Mouse (Mus musculus): ENCODE data around the gene Pabpn1. TPM values are rescaled to one million over a fixed set of nuclear protein-coding genes. Genes with fewer than 3 reads are reported as not detected.

The Pabpn1 gene
- polyA plus RNA-seq, 1 experiment: 114 TPM

GRCm38 (mm10) chr14:54936831-54937160, 44.5 kb downstream of the Pabpn1 start:
- Histone ChIP-seq H3K27ac (ENCODE audit: insufficient read depth, low read depth, low read length) (no peak overlapping the region), H3K36me3 (ENCODE audit: control insufficient read depth, insufficient read depth, low read length) (no peaks in the 10 kb centered on the region), H3K4me1 (ENCODE audit: control insufficient read depth, insufficient read depth, low read length) (peaks cover 13% of the 10 kb centered on the region), H3K27me3 (replicated peaks; ENCODE audit: control insufficient read depth, insufficient read depth, low read length) (no peaks in the 10 kb centered on the region), H3K4me3 (ENCODE audit: insufficient read depth, low read depth, low read length) (no peak overlapping the region)
- DNase-seq: no peak
- 49% methylated on average over 6 of the region's 6 CpGs for WGBS
- TF ChIP-seq CTCF (conservative IDR thresholded peaks at IDR 0.05; ENCODE audit: insufficient read depth, insufficient read length, low read depth, low read length) (no peak), POLR2A (IDR thresholded peaks at IDR 0.05; ENCODE audit: low read depth, low read length) (no peak)

DNA sequence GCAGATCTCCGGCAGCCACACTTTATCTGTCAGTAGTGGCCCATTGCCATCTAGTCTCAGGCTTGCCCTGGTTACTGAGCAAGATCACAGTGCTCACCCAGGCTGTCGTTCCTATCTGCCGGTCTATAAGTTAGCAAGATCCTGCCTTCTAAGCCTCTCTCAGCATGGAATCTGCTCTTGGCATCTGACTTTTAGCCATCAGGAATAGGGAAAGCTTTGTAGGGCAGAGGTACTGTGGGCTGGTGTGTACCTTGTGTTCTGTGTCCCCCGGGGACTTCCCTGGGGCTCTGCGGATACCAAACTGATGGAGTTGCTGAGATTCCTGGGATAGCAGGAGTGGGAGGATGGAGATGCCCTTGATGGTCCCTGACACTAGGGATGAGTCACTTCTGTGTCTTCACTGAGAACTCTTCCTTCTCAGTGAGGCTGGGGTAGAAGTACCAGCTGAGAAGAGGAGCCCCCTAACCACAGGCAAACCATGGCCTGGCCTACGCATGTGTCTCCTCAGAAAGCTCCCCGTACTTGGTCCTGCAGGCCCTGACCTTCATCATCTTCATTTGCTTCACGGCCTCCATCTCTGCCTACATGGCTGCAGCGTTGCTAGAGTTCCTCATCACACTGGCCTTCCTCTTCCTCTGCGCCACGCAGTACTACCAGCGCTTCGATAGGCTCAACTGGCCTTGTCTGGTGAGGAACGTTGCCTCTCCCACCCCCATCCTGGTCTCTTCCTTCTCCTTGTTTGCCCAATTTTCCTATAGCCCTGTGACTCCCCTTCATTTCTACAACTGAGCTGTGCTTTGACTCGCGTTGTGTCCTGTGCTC, 45.3 kb downstream of the Pabpn1 start:
- no peaks in the 10 kb centered on the region for H3K36me3 ChIP-seq (ENCODE audit: control insufficient read depth, insufficient read depth, low read length)
- DNase-seq: no peak
- H3K4me1 ChIP-seq (ENCODE audit: control insufficient read depth, insufficient read depth, low read length): peaks cover 13% of the 10 kb centered on the region
- H3K27ac ChIP-seq (ENCODE audit: insufficient read depth, low read depth, low read length): no peak overlapping the region
- TF ChIP-seq CTCF (conservative IDR thresholded peaks at IDR 0.05; ENCODE audit: insufficient read depth, insufficient read length, low read depth, low read length) (no peak), POLR2A (IDR thresholded peaks at IDR 0.05; ENCODE audit: low read depth, low read length) (no peak)
- 87% methylated on average over 16 of the region's 16 CpGs for WGBS
- no peak overlapping the region for H3K4me3 ChIP-seq (ENCODE audit: insufficient read depth, low read depth, low read length)
- H3K27me3 ChIP-seq (replicated peaks; ENCODE audit: control insufficient read depth, insufficient read depth, low read length): no peaks in the 10 kb centered on the region

DNA sequence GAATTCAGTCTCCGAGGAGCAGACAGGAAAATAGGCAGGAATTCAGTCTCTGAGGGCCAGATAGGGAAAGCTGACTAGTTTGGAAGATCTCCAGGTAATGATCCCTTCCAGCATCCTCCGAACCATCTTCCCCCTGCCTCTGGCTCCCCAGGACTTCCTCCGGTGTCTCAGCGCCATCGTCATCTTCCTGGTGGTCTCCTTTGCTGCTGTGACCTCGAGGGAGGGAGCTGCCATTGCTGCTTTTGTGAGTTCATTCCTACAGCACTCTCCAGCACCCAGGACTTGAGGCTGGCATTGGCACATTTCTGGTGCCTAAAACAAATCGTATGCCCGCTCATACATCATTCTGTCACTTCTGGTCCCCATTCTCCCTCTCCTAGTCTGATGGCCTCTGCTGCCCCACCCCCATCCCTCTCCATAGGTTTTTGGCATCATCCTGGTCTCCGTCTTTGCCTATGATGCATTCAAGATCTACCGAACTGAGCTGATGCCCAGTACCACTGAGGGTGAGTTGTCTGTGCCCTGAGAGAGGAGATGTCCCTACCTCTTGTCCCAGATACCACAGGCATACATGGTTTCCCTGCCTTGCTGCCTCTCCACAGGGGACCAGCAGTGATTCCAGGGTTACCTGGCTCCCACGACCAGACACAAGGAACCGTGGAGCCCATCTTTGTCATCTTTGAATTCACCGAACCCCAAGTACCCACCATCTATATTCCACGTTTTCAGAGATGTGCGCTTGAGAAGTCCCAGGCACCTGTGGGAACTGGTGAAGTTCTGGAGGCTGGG, 46.3 kb downstream of the Pabpn1 start:
- DNase-seq: no peak
- 79% methylated on average over 15 of the region's 15 CpGs for WGBS
- Histone ChIP-seq H3K27me3 (replicated peaks; ENCODE audit: control insufficient read depth, insufficient read depth, low read length) (no peaks in the 10 kb centered on the region), H3K27ac (ENCODE audit: insufficient read depth, low read depth, low read length) (no peak overlapping the region), H3K4me1 (ENCODE audit: control insufficient read depth, insufficient read depth, low read length) (peaks cover 13% of the 10 kb centered on the region), H3K36me3 (ENCODE audit: control insufficient read depth, insufficient read depth, low read length) (no peaks in the 10 kb centered on the region), H3K4me3 (ENCODE audit: insufficient read depth, low read depth, low read length) (no peak overlapping the region)
- no peak for TF ChIP-seq POLR2A (IDR thresholded peaks at IDR 0.05; ENCODE audit: low read depth, low read length)
- TF ChIP-seq CTCF (conservative IDR thresholded peaks at IDR 0.05; ENCODE audit: insufficient read depth, insufficient read length, low read depth, low read length): no peak

GRCm38 (mm10) chr14:54939434-54940175, 47.3 kb downstream of the Pabpn1 start:
- peak; percentile 89 for DNase-seq
- peak; percentile 93 for TF ChIP-seq CTCF (conservative IDR thresholded peaks at IDR 0.05; ENCODE audit: insufficient read depth, insufficient read length, low read depth, low read length)
- TF ChIP-seq POLR2A (IDR thresholded peaks at IDR 0.05; ENCODE audit: low read depth, low read length): no peak
- Histone ChIP-seq H3K36me3 (ENCODE audit: control insufficient read depth, insufficient read depth, low read length) (no peaks in the 10 kb centered on the region), H3K27ac (ENCODE audit: insufficient read depth, low read depth, low read length) (peak overlapping the region; percentile 37; the same call in 1 of the 2 replicates), H3K4me3 (ENCODE audit: insufficient read depth, low read depth, low read length) (no peak overlapping the region), H3K27me3 (replicated peaks; ENCODE audit: control insufficient read depth, insufficient read depth, low read length) (no peaks in the 10 kb centered on the region), H3K4me1 (ENCODE audit: control insufficient read depth, insufficient read depth, low read length) (peaks cover 13% of the 10 kb centered on the region)
- WGBS: 34% methylated on average over 12 of the region's 12 CpGs

DNA sequence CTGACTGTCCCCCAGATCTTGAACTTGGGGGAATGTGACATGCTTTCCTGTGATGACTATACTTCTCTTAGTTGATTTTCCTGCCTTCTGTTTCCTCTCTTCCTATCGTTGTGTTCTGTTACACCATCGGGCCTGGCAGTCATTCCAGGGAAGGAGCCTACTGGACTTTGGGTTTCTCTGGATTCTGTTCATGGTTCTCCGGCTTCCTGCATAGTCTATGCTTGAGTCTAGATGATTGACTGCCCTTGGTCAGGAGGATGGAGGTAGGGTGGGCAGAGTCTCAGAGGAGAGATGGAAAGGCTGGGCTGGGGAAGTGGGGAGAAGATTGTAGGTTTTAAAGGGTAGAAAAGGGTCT, 47.9 kb downstream of the Pabpn1 start:
- no peaks in the 10 kb centered on the region for H3K36me3 ChIP-seq (ENCODE audit: control insufficient read depth, insufficient read depth, low read length)
- WGBS: 39% methylated on average over 3 of the region's 3 CpGs
- no peak overlapping the region for H3K4me3 ChIP-seq (ENCODE audit: insufficient read depth, low read depth, low read length)
- H3K4me1 ChIP-seq (ENCODE audit: control insufficient read depth, insufficient read depth, low read length): peaks cover 13% of the 10 kb centered on the region
- no peak overlapping the region for H3K27ac ChIP-seq (ENCODE audit: insufficient read depth, low read depth, low read length)
- TF ChIP-seq CTCF (conservative IDR thresholded peaks at IDR 0.05; ENCODE audit: insufficient read depth, insufficient read length, low read depth, low read length) (no peak), POLR2A (IDR thresholded peaks at IDR 0.05; ENCODE audit: low read depth, low read length) (no peak)
- no peaks in the 10 kb centered on the region for H3K27me3 ChIP-seq (replicated peaks; ENCODE audit: control insufficient read depth, insufficient read depth, low read length)
- peak; percentile 65 for DNase-seq

- Histone ChIP-seq H3K4me1 (ENCODE audit: control insufficient read depth, insufficient read depth, low read length) (peaks cover 13% of the 10 kb centered on the region), H3K27ac (ENCODE audit: insufficient read depth, low read depth, low read length) (no peak overlapping the region), H3K4me3 (ENCODE audit: insufficient read depth, low read depth, low read length) (no peak overlapping the region), H3K27me3 (replicated peaks; ENCODE audit: control insufficient read depth, insufficient read depth, low read length) (no peaks in the 10 kb centered on the region), H3K36me3 (ENCODE audit: control insufficient read depth, insufficient read depth, low read length) (no peaks in the 10 kb centered on the region)
- peak; percentile 77 for DNase-seq
- 59% methylated on average over 13 of the region's 13 CpGs for whole genome bisulfite sequencing
- TF ChIP-seq POLR2A (IDR thresholded peaks at IDR 0.05; ENCODE audit: low read depth, low read length): no peak
- no peak for TF ChIP-seq CTCF (conservative IDR thresholded peaks at IDR 0.05; ENCODE audit: insufficient read depth, insufficient read length, low read depth, low read length)
These were observed 49.0 kb downstream of the Pabpn1 start for GRCm38 (mm10) chr14:54941024-54941978.

All from kidney, adult 2 months (tissue).